Mouse (Mus musculus) C2C12 (cell line): ENCODE data around the gene Jag2.

Experiments
- CTCF ChIP-seq: IDR thresholded peaks from one replicate; pipeline ENCODE4 v1.5.1; 2011; ENCODE audit not compliant: control insufficient read depth, insufficient read depth, insufficient read length
- FOSL1 ChIP-seq: IDR thresholded peaks from one replicate; pipeline ENCODE4 v1.8.0; 2011; ENCODE audit warnings: mild to moderate bottlenecking, low read length; ENCODE audit not compliant: poor library complexity, insufficient read depth, severe bottlenecking
- MAX ChIP-seq: IDR thresholded peaks from one replicate; pipeline ENCODE4 v1.6.1; 2011; ENCODE audit warnings: mild to moderate bottlenecking, control low read depth
- MYOG ChIP-seq: IDR thresholded peaks from one replicate; pipeline ENCODE4 v1.6.1; 2011; ENCODE audit not compliant: control insufficient read depth, insufficient read length; ENCODE audit errors: extremely low read depth
- USF1 ChIP-seq: IDR thresholded peaks from one replicate; pipeline ENCODE4 v1.6.1; 2011; ENCODE audit warnings: low read depth, mild to moderate bottlenecking, control low read depth, moderate library complexity

DNA sequence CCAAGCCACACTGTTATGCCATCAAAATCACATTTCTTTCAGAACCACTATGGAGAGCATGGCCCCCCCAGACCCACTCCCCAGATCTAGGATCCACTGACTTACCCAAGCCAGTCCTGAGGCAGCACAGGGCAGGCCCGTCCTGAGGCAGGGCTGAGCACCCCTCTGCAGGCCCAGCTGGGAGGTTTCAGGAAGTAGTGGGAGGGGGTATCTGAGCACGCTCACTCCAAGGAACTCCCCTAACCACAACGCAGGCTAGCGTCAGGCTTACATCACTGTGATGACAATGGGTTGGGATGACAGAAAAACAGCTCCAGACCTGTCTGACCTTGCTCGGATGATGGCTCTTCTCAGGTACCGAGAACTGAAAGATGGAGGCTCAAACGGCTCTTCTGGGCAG, 68.8 kb downstream of the Jag2 start:
- TF ChIP-seq CTCF (no peak), FOSL1 (no peak), MYOG (no peak), USF1 (no peak), MAX (no peak)
